Comparison of ENCODE assay signal across 13 mouse cellular contexts in the genomic region with DNA sequence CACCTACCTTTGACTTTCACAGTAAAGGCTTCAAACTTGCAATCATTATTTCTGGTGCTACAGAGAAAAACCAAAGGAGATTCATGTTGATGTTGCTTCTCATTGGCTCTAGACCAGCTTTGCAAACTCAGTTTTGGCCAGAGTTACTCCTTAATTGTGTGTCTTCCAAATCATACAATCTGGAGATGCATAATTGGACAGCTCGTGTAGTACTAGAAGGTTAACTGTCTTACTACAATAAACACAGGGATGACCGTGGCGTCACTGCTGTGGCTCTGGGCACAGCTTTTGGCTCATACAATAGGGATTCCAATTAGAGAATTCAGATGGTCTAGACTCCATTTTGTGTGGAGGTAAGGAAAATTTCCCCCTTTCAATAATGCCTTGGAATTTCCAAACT.
"Had no signal": no experiment of that assay in that cellular context is flagged by ENCODE, and none has a peak within 500 bp of the region (broad histone marks: within the 10 kb centered on the region; RNA-seq: fewer than 3 reads in every experiment).

No protein-coding gene starts in this region.

- H3K4me2 ChIP-seq: hindbrain, embryonic 15.5 days; limb, embryonic 13.5 days; liver, embryonic 13.5 days; midbrain, embryonic 12.5 days had no signal

- H3K36me3 ChIP-seq: hindbrain, embryonic 15.5 days; limb, embryonic 13.5 days; liver, embryonic 13.5 days; midbrain, embryonic 12.5 days had no signal

- H3K4me3 ChIP-seq: hindbrain, embryonic 15.5 days; layer of hippocampus, adult 2 months; limb, embryonic 13.5 days; liver, embryonic 13.5 days; midbrain, embryonic 12.5 days had no signal

- ATAC-seq: intestine, embryonic 16.5 days; liver, postnatal 0 days; midbrain, embryonic 16.5 days had no signal

- H3K9me3 ChIP-seq: hindbrain, embryonic 15.5 days; limb, embryonic 13.5 days; liver, embryonic 13.5 days; midbrain, embryonic 12.5 days had no signal

- H3K27ac ChIP-seq: hindbrain, embryonic 15.5 days; layer of hippocampus, adult 2 months; limb, embryonic 13.5 days; liver, embryonic 13.5 days; midbrain, embryonic 12.5 days had no signal

- H3K27me3 ChIP-seq: hindbrain, embryonic 15.5 days; limb, embryonic 13.5 days; liver, embryonic 13.5 days; midbrain, embryonic 12.5 days had no signal

- H3K9ac ChIP-seq: hindbrain, embryonic 15.5 days; limb, embryonic 13.5 days; liver, embryonic 13.5 days; liver, postnatal 0 days; midbrain, embryonic 12.5 days had no signal

- DNase-seq: kidney, adult 8-10 months; kidney, postnatal 25 days; liver, embryonic 13.5 days; liver, postnatal 0 days; right cerebral cortex, postnatal 14 days; thymus, adult 2 months; thymus, postnatal 25 days had no signal

- H3K4me1 ChIP-seq: hindbrain, embryonic 15.5 days; liver, embryonic 13.5 days; midbrain, embryonic 12.5 days had no signal
